Mouse (Mus musculus): ENCODE data around the gene Slc25a34. TPM values are rescaled to one million over a fixed set of nuclear protein-coding genes. Genes with fewer than 3 reads are reported as not detected.
A peak's percentile ranks its signal among the peaks of the same experiment; 100 is the strongest.

Gene Slc25a34
- polyA plus RNA-seq, 1 experiment from 2014 or later = 3.3 TPM

DNA sequence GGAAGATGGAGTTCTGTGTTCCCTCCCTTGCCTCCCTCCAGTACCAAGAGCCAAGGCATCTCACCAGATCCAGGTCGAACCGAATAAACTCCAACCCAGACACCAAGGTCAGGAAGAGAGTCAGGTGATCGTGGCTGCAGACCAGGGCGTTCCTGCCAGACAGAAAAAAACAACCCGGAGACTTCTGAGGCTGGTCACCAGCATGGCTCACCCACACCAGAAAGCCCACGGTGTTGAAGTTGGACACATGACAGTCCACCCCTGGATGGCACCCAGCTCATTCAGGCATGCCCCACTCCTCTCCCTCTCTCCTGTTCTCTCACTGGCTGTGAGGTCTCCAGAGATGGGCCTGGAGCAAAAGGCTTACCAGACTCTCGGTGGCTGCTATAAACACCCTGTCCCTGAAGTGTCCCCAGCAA, 17.7 kb upstream of the Slc25a34 start:
- WGBS = 86% methylated on average over 7 of the region's 7 CpGs
- H3K9ac ChIP-seq = no peak overlapping the region
- H3K9me3 ChIP-seq = no peaks in the 10 kb centered on the region
- H3K4me2 ChIP-seq (replicated peaks) = no peak overlapping the region
- ATAC-seq = no peak
- H3K27ac ChIP-seq = no peak overlapping the region
- no peak overlapping the region for H3K4me3 ChIP-seq (replicated peaks)
- no peaks in the 10 kb centered on the region for H3K27me3 ChIP-seq (replicated peaks)
- H3K36me3 ChIP-seq = peaks cover 4% of the 10 kb centered on the region; the same call in 1 of the 2 replicates
- H3K4me1 ChIP-seq (replicated peaks) = peaks cover 17% of the 10 kb centered on the region; the same call in 1 of the 2 replicates

DNA sequence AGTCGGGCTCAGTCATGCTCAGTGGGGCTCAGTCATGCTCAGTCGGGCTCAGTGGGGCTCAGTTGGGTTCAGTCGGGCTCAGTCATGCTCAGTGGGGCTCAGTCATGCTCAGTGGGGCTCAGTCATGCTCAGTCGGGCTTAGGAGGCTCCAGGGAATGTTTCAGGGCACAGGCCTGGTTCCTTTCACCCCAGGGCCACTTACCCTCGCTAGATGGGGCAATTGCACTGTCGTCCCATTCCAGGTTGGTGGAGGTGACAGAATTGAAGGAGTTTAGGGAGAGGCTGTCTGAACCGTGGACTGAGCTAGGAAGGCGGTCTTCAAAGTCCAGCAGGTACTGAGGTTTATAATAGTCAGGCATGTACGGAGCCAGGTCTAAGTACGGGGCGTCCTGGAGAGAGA, 15.9 kb upstream of the Slc25a34 start:
- Histone ChIP-seq H3K9me3 (no peaks in the 10 kb centered on the region), H3K4me3 (replicated peaks) (no peak overlapping the region), H3K27ac (no peak overlapping the region), H3K27me3 (replicated peaks) (no peaks in the 10 kb centered on the region), H3K9ac (no peak overlapping the region), H3K4me1 (replicated peaks) (peaks cover 17% of the 10 kb centered on the region; the same call in 1 of the 2 replicates), H3K4me2 (replicated peaks) (no peak overlapping the region), H3K36me3 (peaks cover 5% of the 10 kb centered on the region; the same call in 1 of the 2 replicates)
- ATAC-seq = no peak
- WGBS = 82% methylated on average over 11 of the region's 11 CpGs

DNA sequence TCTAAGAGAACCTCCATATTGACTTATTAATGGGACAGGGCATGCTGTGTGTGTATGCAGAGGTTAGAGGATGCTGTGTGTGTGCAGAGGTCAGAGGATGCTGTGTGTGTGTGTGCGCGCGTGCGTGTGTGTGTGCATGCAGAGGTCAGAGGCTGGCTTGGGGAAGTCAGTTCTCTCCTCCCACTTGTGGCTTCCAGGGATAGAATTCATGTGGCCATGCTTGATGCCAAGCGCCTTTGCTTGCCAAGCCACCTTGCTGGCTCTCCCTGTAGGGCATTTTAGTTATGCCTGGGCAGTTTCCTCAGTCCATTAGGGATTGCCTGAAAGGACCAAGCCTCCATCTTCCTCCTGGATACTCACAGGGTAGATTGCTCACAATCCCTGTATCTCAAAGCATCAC, 13.1 kb upstream of the Slc25a34 start:
- peaks cover 17% of the 10 kb centered on the region for H3K36me3 ChIP-seq
- no peaks in the 10 kb centered on the region for H3K4me1 ChIP-seq (replicated peaks)
- 95% methylated on average over 5 of the region's 5 CpGs for WGBS
- ATAC-seq = no peak
- no peaks in the 10 kb centered on the region for H3K9me3 ChIP-seq
- H3K4me3 ChIP-seq (replicated peaks) = no peak overlapping the region
- no peaks in the 10 kb centered on the region for H3K27me3 ChIP-seq (replicated peaks)
- no peak overlapping the region for H3K4me2 ChIP-seq (replicated peaks)
- H3K27ac ChIP-seq = no peak overlapping the region
- no peak overlapping the region for H3K9ac ChIP-seq

DNA sequence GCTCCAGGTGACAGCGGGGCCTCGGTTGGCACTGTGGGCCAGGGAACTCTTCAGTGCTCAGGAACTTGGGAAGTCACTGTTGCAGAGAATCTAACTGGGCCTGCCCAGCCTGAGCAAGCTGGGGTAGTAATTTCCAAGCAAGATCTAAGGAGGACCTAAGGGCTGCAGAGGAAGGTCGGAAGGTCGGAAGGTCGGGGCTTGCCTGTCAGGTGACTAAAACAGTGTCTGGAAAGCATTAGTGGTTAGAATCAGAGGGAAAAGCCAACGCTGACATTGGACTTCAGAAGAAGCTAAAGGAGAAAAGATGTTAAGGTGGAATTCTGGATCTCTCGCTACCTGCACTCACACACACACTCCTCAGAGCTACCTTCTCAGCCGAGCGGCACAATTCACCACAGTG, 12.4 kb upstream of the Slc25a34 start:
- H3K9ac ChIP-seq = no peak overlapping the region
- no peaks in the 10 kb centered on the region for H3K4me1 ChIP-seq (replicated peaks)
- no peak overlapping the region for H3K4me2 ChIP-seq (replicated peaks)
- no peak overlapping the region for H3K27ac ChIP-seq
- no peaks in the 10 kb centered on the region for H3K9me3 ChIP-seq
- peaks cover 21% of the 10 kb centered on the region for H3K36me3 ChIP-seq
- H3K27me3 ChIP-seq (replicated peaks) = no peaks in the 10 kb centered on the region
- ATAC-seq = no peak
- H3K4me3 ChIP-seq (replicated peaks) = no peak overlapping the region
- WGBS = 74% methylated on average over 9 of the region's 9 CpGs

DNA sequence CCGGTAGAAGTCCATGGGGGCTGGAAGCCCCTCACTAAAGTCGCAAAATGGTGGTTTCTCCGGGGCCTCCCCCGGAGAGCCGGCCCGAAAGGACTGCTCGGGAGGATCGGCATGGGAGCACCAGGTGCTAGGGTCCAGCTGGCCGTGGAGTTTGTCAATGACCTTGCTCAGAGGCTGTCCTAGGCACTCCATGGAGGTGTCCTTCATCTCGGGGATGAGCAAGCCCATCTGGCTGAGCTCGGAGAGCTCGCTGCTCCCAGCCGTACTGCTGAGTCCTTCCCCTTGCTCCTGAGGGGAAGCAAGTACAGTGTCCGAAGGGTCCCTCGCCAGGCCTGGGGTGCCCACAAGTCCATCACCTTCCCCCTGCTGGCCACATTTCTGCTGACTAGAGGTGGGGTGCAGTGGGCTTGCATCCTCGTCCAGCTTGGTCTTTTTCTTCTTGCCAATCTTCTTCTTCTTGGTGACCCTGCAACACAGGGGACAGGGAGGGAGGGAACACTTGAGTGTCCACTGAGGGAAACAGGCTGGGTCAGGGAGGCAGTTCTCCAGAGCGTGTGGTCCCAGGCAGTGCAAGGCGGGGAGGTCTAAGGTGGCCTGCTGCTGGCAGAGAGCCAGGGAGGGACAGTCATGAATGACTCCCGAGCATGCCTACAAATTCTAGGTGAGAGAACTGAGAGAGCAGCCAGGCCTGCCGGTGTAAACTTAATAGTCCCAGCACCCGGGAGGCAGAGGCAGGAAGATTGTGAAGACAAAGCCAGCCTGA, 8.7 kb upstream of the Slc25a34 start:
- H3K27me3 ChIP-seq (replicated peaks) = no peaks in the 10 kb centered on the region
- no peak overlapping the region for H3K27ac ChIP-seq
- no peaks in the 10 kb centered on the region for H3K4me1 ChIP-seq (replicated peaks)
- H3K36me3 ChIP-seq = peaks cover 50% of the 10 kb centered on the region
- WGBS = 91% methylated on average over 21 of the region's 21 CpGs
- H3K9ac ChIP-seq = no peak overlapping the region
- H3K9me3 ChIP-seq = no peaks in the 10 kb centered on the region
- H3K4me3 ChIP-seq (replicated peaks) = no peak overlapping the region
- no peak for ATAC-seq
- H3K4me2 ChIP-seq (replicated peaks) = no peak overlapping the region

DNA sequence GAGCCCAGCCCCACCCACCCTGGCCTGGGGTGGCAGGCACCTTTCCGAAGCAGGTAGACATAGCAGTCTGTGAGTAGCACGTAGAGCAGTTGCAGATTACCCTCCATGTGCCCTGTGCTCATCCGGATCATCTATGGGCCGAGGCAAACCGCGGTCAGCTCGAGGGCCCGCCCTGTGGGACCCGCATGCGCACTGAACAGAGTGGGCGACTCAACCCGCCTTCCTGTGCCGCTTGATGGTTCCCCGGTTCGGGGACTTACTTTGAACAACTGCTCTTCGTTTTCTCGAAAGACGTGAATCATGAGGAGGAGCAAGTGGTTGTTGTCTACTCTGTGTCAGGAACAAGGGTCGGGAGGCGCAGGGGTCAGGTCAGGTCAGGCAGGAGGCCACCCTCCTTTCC, 7.6 kb upstream of the Slc25a34 start:
- no peak for ATAC-seq
- WGBS = 91% methylated on average over 20 of the region's 20 CpGs
- H3K36me3 ChIP-seq = peaks cover 55% of the 10 kb centered on the region

DNA sequence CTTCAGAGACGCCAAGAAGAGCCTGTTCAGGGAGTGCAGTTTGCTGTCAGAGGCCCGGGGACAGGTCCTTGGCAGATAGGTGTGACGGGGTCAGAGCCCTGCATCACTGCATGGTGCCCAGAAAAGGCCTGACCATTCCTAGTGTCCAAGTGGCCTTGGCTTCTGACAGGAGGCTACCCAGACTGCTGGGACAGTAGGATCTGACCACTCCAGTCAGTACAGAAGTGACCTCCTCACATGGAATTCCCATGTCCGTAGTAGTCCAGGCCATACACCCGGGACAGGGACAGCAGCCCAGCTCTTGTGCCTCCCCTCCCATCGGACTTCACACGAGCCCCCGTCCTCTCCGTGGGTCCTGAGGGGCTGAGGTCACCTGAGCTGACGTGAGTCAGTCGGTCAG, 6.4 kb upstream of the Slc25a34 start:
- no peaks in the 10 kb centered on the region for H3K9me3 ChIP-seq
- peaks cover 58% of the 10 kb centered on the region for H3K36me3 ChIP-seq
- H3K4me3 ChIP-seq (replicated peaks) = no peak overlapping the region
- no peaks in the 10 kb centered on the region; the same call in 1 of the 2 replicates for H3K4me1 ChIP-seq (replicated peaks)
- H3K9ac ChIP-seq = no peak overlapping the region
- no peak overlapping the region for H3K4me2 ChIP-seq (replicated peaks)
- no peaks in the 10 kb centered on the region for H3K27me3 ChIP-seq (replicated peaks)
- 90% methylated on average over 11 of the region's 11 CpGs for WGBS
- no peak for ATAC-seq
- H3K27ac ChIP-seq = no peak overlapping the region

More for the DNA sequence above, 7.6 kb upstream of the Slc25a34 start:
- Histone ChIP-seq H3K4me1 (replicated peaks) (no peaks in the 10 kb centered on the region), H3K9ac (no peak overlapping the region), H3K27me3 (replicated peaks) (no peaks in the 10 kb centered on the region), H3K27ac (no peak overlapping the region), H3K4me3 (replicated peaks) (no peak overlapping the region), H3K9me3 (no peaks in the 10 kb centered on the region), H3K4me2 (replicated peaks) (no peak overlapping the region)

DNA sequence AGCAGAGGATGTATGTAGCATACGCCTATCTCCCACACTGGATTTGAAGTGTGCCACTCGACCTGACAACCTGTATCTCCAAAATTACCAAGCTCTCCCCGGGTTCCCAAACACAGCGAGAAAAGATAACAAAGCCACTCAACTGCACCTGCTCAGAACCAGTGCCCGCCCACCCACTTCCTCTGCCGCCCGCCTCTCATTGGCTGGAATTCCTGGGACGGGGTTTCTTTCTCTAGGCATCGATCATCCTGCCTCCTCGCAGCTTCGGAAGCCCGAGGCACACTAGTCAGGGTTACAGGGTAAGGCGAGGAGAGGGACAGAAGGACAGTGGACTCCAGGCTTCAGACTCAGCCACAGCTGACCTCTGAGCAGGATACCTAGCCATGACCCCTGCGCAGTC, 5.0 kb upstream of the Slc25a34 start:
- Histone ChIP-seq H3K4me1 (replicated peaks) (peaks cover 5% of the 10 kb centered on the region; the same call in 1 of the 2 replicates), H3K4me2 (replicated peaks) (no peak overlapping the region), H3K9ac (no peak overlapping the region), H3K4me3 (replicated peaks) (no peak overlapping the region), H3K36me3 (peaks cover 52% of the 10 kb centered on the region), H3K9me3 (no peaks in the 10 kb centered on the region), H3K27me3 (replicated peaks) (no peaks in the 10 kb centered on the region), H3K27ac (no peak overlapping the region)
- 82% methylated on average over 14 of the region's 14 CpGs for WGBS
- no peak for ATAC-seq

DNA sequence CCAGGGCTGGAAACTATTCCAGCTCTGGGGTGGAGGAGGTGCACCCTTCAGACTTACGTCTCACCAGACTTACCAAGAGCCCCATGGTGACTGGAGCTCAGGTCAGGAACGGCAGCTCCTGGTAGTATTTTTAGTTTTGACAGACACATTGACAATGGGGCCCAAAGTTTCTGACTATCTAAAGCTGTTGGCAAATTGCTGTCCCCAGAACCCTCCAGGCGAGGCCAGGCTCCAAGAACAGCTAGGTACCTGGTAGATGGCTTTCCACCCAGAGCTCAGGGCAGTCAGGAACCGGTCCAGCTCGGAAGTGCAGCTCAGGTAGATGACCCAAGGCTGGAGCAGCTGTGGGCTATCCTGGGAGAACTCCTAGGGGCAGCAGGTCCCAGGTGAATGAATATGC, 3.9 kb upstream of the Slc25a34 start:
- WGBS = 93% methylated on average over 5 of the region's 5 CpGs
- Histone ChIP-seq H3K27ac (no peak overlapping the region), H3K9ac (no peak overlapping the region), H3K9me3 (no peaks in the 10 kb centered on the region), H3K36me3 (peaks cover 50% of the 10 kb centered on the region), H3K4me2 (replicated peaks) (no peak overlapping the region), H3K4me3 (replicated peaks) (no peak overlapping the region), H3K27me3 (replicated peaks) (no peaks in the 10 kb centered on the region), H3K4me1 (replicated peaks) (peaks cover 11% of the 10 kb centered on the region; the same call in 1 of the 2 replicates)
- ATAC-seq = no peak

DNA sequence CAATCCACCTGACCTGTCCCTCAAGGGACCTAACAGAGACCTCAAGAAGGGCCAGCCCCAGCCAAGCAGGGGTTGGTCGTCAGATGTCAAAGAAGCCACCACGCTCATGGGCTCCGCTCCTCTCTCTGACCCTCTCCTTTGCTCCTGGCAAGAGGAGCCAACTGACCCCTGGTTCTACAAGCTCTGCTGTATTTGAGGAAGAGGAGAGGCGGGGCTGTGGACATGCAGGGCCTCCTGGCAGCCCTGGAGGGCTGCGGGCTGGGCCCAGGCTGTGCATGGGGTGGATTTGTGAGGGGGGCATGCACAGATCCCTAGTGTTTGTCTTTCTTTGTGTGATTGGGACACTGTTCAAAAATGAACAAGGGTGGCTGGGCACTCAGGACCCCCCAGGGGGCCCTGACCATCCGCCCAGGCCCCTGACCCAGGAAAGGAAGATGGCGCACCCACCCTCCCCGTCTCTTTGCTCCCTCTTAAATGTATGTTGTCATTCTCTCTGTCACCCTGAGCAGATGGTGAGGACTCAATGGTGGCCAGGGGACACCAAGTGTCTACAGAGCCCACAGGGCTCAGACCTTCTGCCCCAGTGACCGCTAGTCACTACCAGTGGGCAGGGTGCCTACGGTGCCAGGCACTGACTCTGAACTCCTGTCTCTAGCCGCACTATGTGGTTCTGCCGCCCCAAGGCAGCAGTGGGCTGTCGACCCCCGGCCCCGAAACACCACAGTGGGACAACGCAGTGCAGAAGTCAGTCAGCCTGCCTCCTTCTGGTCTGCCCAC, 2.3 kb upstream of the Slc25a34 start:
- Histone ChIP-seq H3K9me3 (no peaks in the 10 kb centered on the region), H3K27me3 (replicated peaks) (no peaks in the 10 kb centered on the region), H3K4me1 (replicated peaks) (peaks cover 11% of the 10 kb centered on the region; the same call in 1 of the 2 replicates), H3K36me3 (peaks cover 36% of the 10 kb centered on the region), H3K27ac (no peak overlapping the region), H3K4me3 (replicated peaks) (no peak overlapping the region), H3K9ac (no peak overlapping the region), H3K4me2 (replicated peaks) (no peak overlapping the region)
- WGBS = 90% methylated on average over 16 of the region's 16 CpGs
- no peak for ATAC-seq

DNA sequence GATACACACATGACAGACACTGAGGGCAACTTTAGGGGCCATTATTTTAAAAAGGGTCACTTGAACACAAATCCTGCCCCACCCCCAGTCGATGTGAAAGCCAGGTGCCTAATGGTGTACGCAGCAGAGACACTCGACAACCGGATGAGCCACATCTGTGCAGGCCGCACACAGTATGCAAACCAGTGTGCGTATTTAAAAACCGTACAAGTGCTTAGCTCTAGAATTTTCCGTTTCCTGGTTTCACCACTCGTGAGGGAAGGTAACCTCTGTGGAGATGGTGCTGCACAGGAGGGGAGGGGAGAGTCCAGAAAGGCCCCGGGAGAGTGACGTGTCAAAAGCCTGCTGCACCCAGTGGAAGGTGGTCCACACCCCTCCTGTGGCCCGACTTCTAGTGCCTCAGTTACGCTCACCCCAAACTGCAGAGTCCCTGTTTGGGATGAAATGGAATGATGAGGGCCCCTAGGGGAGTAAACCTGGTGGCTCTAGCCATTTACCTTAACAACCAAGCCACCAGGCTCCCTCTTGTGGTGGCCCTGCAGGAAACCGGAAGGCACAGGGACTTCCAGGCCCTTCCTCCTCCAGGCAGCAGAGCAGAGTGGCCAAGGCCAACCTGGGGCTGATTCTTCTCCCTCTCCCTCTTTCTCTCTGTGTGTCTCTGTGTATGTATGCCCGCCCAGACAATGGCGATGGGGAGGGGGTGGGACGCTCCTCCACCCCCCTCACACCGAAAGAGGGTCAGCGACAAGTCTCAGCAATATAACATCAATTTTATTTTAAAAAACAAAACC, 1.6 kb upstream of the Slc25a34 start:
- H3K4me1 ChIP-seq (replicated peaks) = peaks cover 11% of the 10 kb centered on the region; the same call in 1 of the 2 replicates
- no peak overlapping the region; the same call in 1 of the 2 replicates for H3K27ac ChIP-seq
- no peak overlapping the region for H3K4me2 ChIP-seq (replicated peaks)
- ATAC-seq = no peak
- H3K36me3 ChIP-seq = peaks cover 28% of the 10 kb centered on the region
- WGBS = 72% methylated on average over 19 of the region's 19 CpGs
- no peak overlapping the region for H3K9ac ChIP-seq
- no peaks in the 10 kb centered on the region for H3K9me3 ChIP-seq
- no peaks in the 10 kb centered on the region for H3K27me3 ChIP-seq (replicated peaks)
- H3K4me3 ChIP-seq (replicated peaks) = no peak overlapping the region

DNA sequence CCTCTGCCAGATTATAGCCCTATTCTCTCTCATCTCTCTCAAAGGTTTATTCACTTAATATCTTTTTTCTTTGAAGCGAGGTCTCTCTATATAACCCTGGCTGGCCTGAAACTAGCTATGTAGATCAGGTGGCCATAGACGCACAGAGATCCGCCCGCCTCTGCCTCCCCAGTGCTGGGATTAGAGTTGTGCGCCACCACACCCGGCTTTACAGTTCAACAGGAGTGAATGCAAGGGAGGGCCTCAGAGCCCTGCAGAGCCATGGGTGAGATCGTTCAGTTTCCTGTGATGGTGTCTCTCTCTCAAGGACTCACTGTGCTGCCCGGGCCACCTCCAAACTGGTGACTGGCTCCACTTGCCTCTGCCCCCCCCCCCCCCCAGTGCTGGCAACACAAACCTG, 513 bp upstream of the Slc25a34 start:
- peaks cover 19% of the 10 kb centered on the region for H3K36me3 ChIP-seq
- no peak overlapping the region for H3K4me3 ChIP-seq (replicated peaks)
- H3K9me3 ChIP-seq = no peaks in the 10 kb centered on the region
- H3K27ac ChIP-seq = no peak overlapping the region
- H3K27me3 ChIP-seq (replicated peaks) = no peaks in the 10 kb centered on the region
- H3K9ac ChIP-seq = no peak overlapping the region
- peak; percentile 11; the same call in 1 of the 2 replicates for ATAC-seq
- H3K4me2 ChIP-seq (replicated peaks) = no peak overlapping the region
- WGBS = 87% methylated on average over 8 of the region's 8 CpGs
- H3K4me1 ChIP-seq (replicated peaks) = peaks cover 14% of the 10 kb centered on the region; the same call in 1 of the 2 replicates

All from intestine, embryonic 15.5 days (tissue).